Mouse (Mus musculus): ENCODE measurements around the gene Kcnj9. TPM values are rescaled to one million over a fixed set of nuclear protein-coding genes. Genes with fewer than 3 reads are reported as not detected.

Gene Kcnj9
- 0.04 and 0.09 TPM in 2 replicates for polyA plus RNA-seq (2015; fragmentation: Nextera tagmentation; extraction: Ambion mirVana)

GRCm38 (mm10) chr1:172329131-172329530 is at the start of gene Kcnj9:
Gene Kcnj9 (minus strand): TSS chr1:172329318.
- H3K4me2 ChIP-seq: no peak within 1 kb of the TSS
- H3K27me3 ChIP-seq: peaks cover 74% of the 10 kb centered on the region
- no peak within 1 kb of the TSS for H3K27ac ChIP-seq
- H3K36me3 ChIP-seq: no peaks in the 10 kb centered on the region
- no peaks in the 10 kb centered on the region for H3K9me3 ChIP-seq
- WGBS: 37% methylated on average over 9 of the region's 9 CpGs
- no peak within 1 kb of the TSS for H3K9ac ChIP-seq
- peaks cover 12% of the 10 kb centered on the region for H3K4me1 ChIP-seq
- no peak within 1 kb of the TSS for H3K4me3 ChIP-seq
- no peak for ATAC-seq (ENCODE audit: insufficient number of reproducible peaks, low FRiP score, low TSS enrichment, low read depth)

GRCm38 (mm10) chr1:172376758-172377458 is 47.8 kb upstream of the Kcnj9 start:
- no peaks in the 10 kb centered on the region for H3K27me3 ChIP-seq
- peak; percentile 52 for ATAC-seq (ENCODE audit: insufficient number of reproducible peaks, low FRiP score, low TSS enrichment, low read depth)
- peak overlapping the region; percentile 81 for H3K9ac ChIP-seq
- peak overlapping the region; percentile 79 for H3K27ac ChIP-seq
- WGBS: 2% methylated on average over 62 of the region's 62 CpGs
- peaks cover 23% of the 10 kb centered on the region for H3K4me1 ChIP-seq
- peak overlapping the region; percentile 99 for H3K4me3 ChIP-seq
- no peaks in the 10 kb centered on the region for H3K9me3 ChIP-seq
- H3K36me3 ChIP-seq: peaks cover 22% of the 10 kb centered on the region
- H3K4me2 ChIP-seq: peak overlapping the region; percentile 96

GRCm38 (mm10) chr1:172376198-172376667 is 47.1 kb upstream of the Kcnj9 start, which contains the start of gene Pigm:
Gene Pigm (plus strand): TSS chr1:172376546.
- peak within 1 kb of the TSS; percentile 96 for H3K4me2 ChIP-seq
- under 1% methylated on average over 38 of the region's 39 CpGs for WGBS
- peaks cover 17% of the 10 kb centered on the region for H3K36me3 ChIP-seq
- ATAC-seq (ENCODE audit: insufficient number of reproducible peaks, low FRiP score, low TSS enrichment, low read depth): peak; percentile 98
- no peaks in the 10 kb centered on the region for H3K27me3 ChIP-seq
- peak within 1 kb of the TSS; percentile 81 for H3K9ac ChIP-seq
- peak within 1 kb of the TSS; percentile 82 for H3K27ac ChIP-seq
- H3K9me3 ChIP-seq: no peaks in the 10 kb centered on the region
- peak within 1 kb of the TSS; percentile 99 for H3K4me3 ChIP-seq
- peaks cover 23% of the 10 kb centered on the region for H3K4me1 ChIP-seq

GRCm38 (mm10) chr1:172368768-172369418 is 39.8 kb upstream of the Kcnj9 start:
- ATAC-seq (ENCODE audit: insufficient number of reproducible peaks, low FRiP score, low TSS enrichment, low read depth): no peak
- 27% methylated on average over 23 of the region's 23 CpGs for WGBS
- Histone ChIP-seq H3K4me2 (peak overlapping the region; percentile 19; the same call in 1 of the 2 replicates), H3K4me3 (no peak overlapping the region), H3K27ac (no peak overlapping the region), H3K9me3 (no peaks in the 10 kb centered on the region), H3K27me3 (no peaks in the 10 kb centered on the region; the same call in 1 of the 2 replicates), H3K4me1 (no peaks in the 10 kb centered on the region), H3K9ac (no peak overlapping the region), H3K36me3 (no peaks in the 10 kb centered on the region)

GRCm38 (mm10) chr1:172364684-172365083 is 35.6 kb upstream of the Kcnj9 start:
- H3K4me3 ChIP-seq: no peak overlapping the region
- H3K36me3 ChIP-seq: no peaks in the 10 kb centered on the region
- 15% methylated on average over 6 of the region's 6 CpGs for WGBS
- H3K9me3 ChIP-seq: no peaks in the 10 kb centered on the region
- H3K4me2 ChIP-seq: no peak overlapping the region
- no peak overlapping the region for H3K27ac ChIP-seq
- H3K9ac ChIP-seq: no peak overlapping the region
- H3K27me3 ChIP-seq: no peaks in the 10 kb centered on the region; the same call in 1 of the 2 replicates
- no peak for ATAC-seq (ENCODE audit: insufficient number of reproducible peaks, low FRiP score, low TSS enrichment, low read depth)
- no peaks in the 10 kb centered on the region for H3K4me1 ChIP-seq

GRCm38 (mm10) chr1:172358341-172358740 is 29.2 kb upstream of the Kcnj9 start:
- Histone ChIP-seq H3K27ac (no peak overlapping the region), H3K4me2 (no peak overlapping the region), H3K9ac (no peak overlapping the region), H3K27me3 (0 out of 2 replicates have a peak, but pooled peaks cover 2% of the 10 kb centered on the region), H3K9me3 (no peaks in the 10 kb centered on the region), H3K36me3 (no peaks in the 10 kb centered on the region), H3K4me1 (no peaks in the 10 kb centered on the region), H3K4me3 (no peak overlapping the region)
- no peak for ATAC-seq (ENCODE audit: insufficient number of reproducible peaks, low FRiP score, low TSS enrichment, low read depth)
- WGBS: 78% methylated on average over 10 of the region's 10 CpGs

GRCm38 (mm10) chr1:172357550-172357949 is 28.4 kb upstream of the Kcnj9 start:
- H3K27me3 ChIP-seq: 0 out of 2 replicates have a peak, but pooled peaks cover 2% of the 10 kb centered on the region
- 3% methylated on average over 1 of the region's 1 CpGs for WGBS
- ATAC-seq (ENCODE audit: insufficient number of reproducible peaks, low FRiP score, low TSS enrichment, low read depth): no peak

GRCm38 (mm10) chr1:172355336-172355735 is 26.2 kb upstream of the Kcnj9 start:
- no peak for ATAC-seq (ENCODE audit: insufficient number of reproducible peaks, low FRiP score, low TSS enrichment, low read depth)
- H3K27me3 ChIP-seq: peaks cover 12% of the 10 kb centered on the region

More at GRCm38 (mm10) chr1:172357550-172357949, 28.4 kb upstream of the Kcnj9 start:
- Histone ChIP-seq H3K9ac (no peak overlapping the region), H3K36me3 (no peaks in the 10 kb centered on the region), H3K4me2 (no peak overlapping the region), H3K9me3 (no peaks in the 10 kb centered on the region), H3K4me3 (no peak overlapping the region), H3K4me1 (no peaks in the 10 kb centered on the region), H3K27ac (no peak overlapping the region)

GRCm38 (mm10) chr1:172352453-172352852 is 23.3 kb upstream of the Kcnj9 start:
- no peak for ATAC-seq (ENCODE audit: insufficient number of reproducible peaks, low FRiP score, low TSS enrichment, low read depth)
- Histone ChIP-seq H3K27me3 (peaks cover 19% of the 10 kb centered on the region), H3K4me2 (no peak overlapping the region), H3K27ac (no peak overlapping the region), H3K36me3 (no peaks in the 10 kb centered on the region), H3K4me1 (peaks cover 5% of the 10 kb centered on the region; the same call in 1 of the 2 replicates), H3K9me3 (no peaks in the 10 kb centered on the region), H3K9ac (no peak overlapping the region), H3K4me3 (no peak overlapping the region)
- 86% methylated on average over 3 of the region's 3 CpGs for WGBS

More at GRCm38 (mm10) chr1:172355336-172355735, 26.2 kb upstream of the Kcnj9 start:
- Histone ChIP-seq H3K9me3 (no peaks in the 10 kb centered on the region), H3K9ac (no peak overlapping the region), H3K4me1 (peaks cover 4% of the 10 kb centered on the region; the same call in 1 of the 2 replicates), H3K4me2 (no peak overlapping the region), H3K36me3 (no peaks in the 10 kb centered on the region), H3K4me3 (no peak overlapping the region), H3K27ac (no peak overlapping the region)
- WGBS: 40% methylated on average over 3 of the region's 3 CpGs

- ATAC-seq (ENCODE audit: insufficient number of reproducible peaks, low FRiP score, low TSS enrichment, low read depth): no peak
- peaks cover 5% of the 10 kb centered on the region; the same call in 1 of the 2 replicates for H3K4me1 ChIP-seq
- H3K4me3 ChIP-seq: no peak overlapping the region
- H3K27me3 ChIP-seq: peaks cover 19% of the 10 kb centered on the region
- no peak overlapping the region for H3K27ac ChIP-seq
- 72% methylated on average over 6 of the region's 6 CpGs for WGBS
- H3K9me3 ChIP-seq: no peaks in the 10 kb centered on the region
- no peaks in the 10 kb centered on the region for H3K36me3 ChIP-seq
- H3K9ac ChIP-seq: no peak overlapping the region
- H3K4me2 ChIP-seq: no peak overlapping the region
These were observed 22.9 kb upstream of the Kcnj9 start for GRCm38 (mm10) chr1:172352001-172352400.

- Histone ChIP-seq H3K4me2 (no peak overlapping the region), H3K27ac (no peak overlapping the region)
These were observed 21.0 kb upstream of the Kcnj9 start for GRCm38 (mm10) chr1:172349916-172350812.

More at GRCm38 (mm10) chr1:172349916-172350812, 21.0 kb upstream of the Kcnj9 start:
- H3K36me3 ChIP-seq: no peaks in the 10 kb centered on the region
- WGBS: 15% methylated on average over 18 of the region's 19 CpGs
- no peak overlapping the region for H3K4me3 ChIP-seq
- ATAC-seq (ENCODE audit: insufficient number of reproducible peaks, low FRiP score, low TSS enrichment, low read depth): peak; percentile 59
- H3K27me3 ChIP-seq: peaks cover 17% of the 10 kb centered on the region
- no peaks in the 10 kb centered on the region for H3K9me3 ChIP-seq
- peaks cover 5% of the 10 kb centered on the region; the same call in 1 of the 2 replicates for H3K4me1 ChIP-seq
- no peak overlapping the region for H3K9ac ChIP-seq

All from limb, embryonic 15.5 days (tissue).